Mouse (Mus musculus): ENCODE results near the gene Clec16a.

Gene Clec16a

GRCm38 (mm10) chr16:10786288-10786687 is 241.1 kb downstream of the Clec16a start:
- peak; percentile 92 for DNase-seq (ENCODE audit: low read depth, low spot score)

GRCm38 (mm10) chr16:10786782-10787547 is 241.8 kb downstream of the Clec16a start:
- DNase-seq (ENCODE audit: low read depth, low spot score) = no peak

GRCm38 (mm10) chr16:10787548-10788058 is 242.5 kb downstream of the Clec16a start:
- no peak for DNase-seq (ENCODE audit: low read depth, low spot score)

GRCm38 (mm10) chr16:10788271-10788670 is 243.1 kb downstream of the Clec16a start, which contains the start of gene Tnp2:
TSS of gene Tnp2 (minus strand) at chr16:10788660.
- peak; percentile 25 for DNase-seq (ENCODE audit: low read depth, low spot score)

GRCm38 (mm10) chr16:10788866-10789265 is 243.7 kb downstream of the Clec16a start:
- DNase-seq (ENCODE audit: low read depth, low spot score) = no peak

- DNase-seq (ENCODE audit: low read depth, low spot score) = no peak
These were observed 245.6 kb downstream of the Clec16a start, which contains the start of gene Prm3 for GRCm38 (mm10) chr16:10790702-10791101. TSS of gene Prm3 (minus strand) at chr16:10790914.
